Mouse (Mus musculus) spleen, postnatal 14 days (tissue): Measurements from ENCODE around the gene Nrn1l.
A peak's percentile ranks its signal among the peaks of the same experiment; 100 is the strongest.

Experiments
- DNase-seq, 2 experiments: peaks; one replicate each; pipeline ENCODE4 v3.0.0; 2021 to 2022; ENCODE audit warnings: low spot score in 2 of 2

The Nrn1l gene

GRCm38 (mm10) chr8:105893339-105893738 lies at the start of gene Nrn1l:
Gene Nrn1l, plus strand, starts transcription at chr8:105893567.
- DNase-seq, result peak in 1 of 2 experiments; percentile 13

DNA sequence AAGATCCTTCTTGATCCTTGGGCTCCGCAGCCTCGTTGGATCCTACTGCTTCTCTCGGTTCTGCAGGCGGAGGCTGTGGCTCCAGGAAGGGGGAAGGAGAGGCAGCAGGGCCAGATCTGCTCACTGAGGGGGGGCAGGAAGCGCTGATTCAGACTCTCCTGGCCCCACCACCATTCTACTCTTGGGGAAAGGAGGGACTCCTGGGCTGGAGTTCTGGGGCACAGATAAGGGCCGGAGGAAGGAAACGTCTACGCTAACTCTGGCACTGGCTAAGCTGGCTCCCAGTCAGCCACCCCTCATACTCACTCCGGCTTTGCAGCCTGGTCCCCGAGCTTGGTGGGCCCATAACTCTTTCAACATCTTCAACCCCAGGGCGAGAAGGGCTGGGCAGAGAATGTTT lies 46.7 kb upstream of the Nrn1l start:
- DNase-seq, result no peak

GRCm38 (mm10) chr8:105850014-105850413 lies 43.4 kb upstream of the Nrn1l start:
- DNase-seq, result no peak

DNA sequence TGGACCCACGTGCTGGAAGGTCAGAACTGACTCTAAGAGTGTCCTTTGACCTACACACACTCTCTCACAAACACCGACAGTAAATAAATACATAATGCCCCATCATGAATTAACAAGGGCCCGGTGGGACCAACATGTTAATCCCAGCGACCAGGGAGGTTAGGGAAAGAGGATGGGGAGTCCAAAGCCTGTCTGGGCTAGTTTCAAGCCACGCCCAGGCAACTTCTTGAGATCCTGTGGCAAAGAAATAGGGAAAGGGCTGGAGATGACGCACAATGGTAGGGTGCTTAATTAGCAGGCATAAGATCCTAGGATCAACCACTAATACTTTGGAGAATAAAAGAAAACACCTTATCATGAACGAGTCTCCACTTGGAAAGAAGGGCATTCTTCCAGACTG lies 42.8 kb upstream of the Nrn1l start:
- no peak for DNase-seq

DNA sequence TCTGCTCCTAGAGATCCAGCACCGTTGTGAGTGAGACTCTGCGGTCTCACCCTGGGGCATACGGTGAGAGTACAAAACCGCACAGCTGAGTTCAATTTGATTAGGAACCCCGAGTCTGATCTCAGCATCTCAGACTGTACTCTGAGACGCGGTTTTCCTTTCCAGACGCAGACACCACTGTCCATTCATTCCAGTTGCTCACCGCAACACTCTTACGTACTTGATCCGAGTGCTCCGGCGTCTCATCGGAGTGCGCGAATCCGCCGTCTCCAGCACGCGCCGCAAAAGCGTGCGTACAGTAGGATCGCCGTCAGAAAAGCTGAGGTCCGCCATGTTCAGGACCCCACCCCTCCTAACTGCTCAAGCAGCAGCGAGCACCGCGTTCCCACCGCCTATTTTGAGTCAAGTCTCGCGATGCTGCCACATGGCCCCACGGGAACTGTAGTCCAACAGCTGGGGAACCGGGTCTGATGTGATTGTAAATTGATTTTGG lies 41.7 kb upstream of the Nrn1l start:
- peak; percentile 76 to 86 for DNase-seq

DNA sequence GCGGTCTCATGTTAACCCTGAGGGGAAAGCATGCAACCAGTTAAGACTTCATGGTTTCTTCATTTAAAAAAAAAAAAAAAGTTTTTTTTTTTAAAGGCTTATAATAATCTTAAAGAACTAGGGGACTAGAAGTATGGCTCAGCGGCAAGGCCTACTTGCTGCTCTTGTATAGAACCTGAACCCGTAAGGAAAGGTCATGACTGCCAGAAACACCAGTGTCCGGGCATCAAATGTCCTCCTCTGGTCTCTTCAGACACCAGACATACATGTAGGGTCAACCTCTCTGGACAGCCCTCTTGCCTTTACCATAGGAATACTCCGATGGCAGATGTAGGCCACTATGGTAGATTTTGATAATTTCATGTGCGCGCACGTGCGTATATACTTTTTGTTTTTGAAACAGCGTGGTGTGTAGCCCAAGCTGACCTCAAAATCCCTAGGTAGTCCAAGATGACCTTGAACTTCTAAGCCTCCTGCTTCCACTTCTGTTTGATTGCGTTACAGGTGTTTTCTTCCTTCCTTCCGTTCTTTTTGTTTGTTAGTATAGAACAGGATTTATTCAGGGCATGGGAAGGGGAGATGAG lies 41.1 kb upstream of the Nrn1l start:
- DNase-seq, result no peak

DNA sequence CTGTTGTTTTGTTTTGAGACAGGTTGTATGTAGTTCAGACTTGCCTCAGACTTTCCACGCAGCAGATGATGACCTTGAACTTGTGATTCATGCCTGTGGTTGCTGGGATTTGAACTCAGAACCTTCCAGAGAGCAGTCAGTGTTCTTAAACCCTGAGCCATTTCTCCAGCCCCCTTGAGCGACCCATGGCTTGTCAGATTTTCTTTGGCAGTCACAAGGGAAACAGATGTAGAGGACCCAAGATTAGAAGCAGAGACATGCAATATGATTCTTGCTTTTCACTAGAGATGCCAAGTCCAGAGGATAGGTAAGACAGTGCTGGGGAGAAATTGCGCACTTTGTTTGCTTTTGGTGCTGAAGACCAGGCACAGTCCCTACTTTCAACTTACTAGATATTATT lies 40.2 kb upstream of the Nrn1l start, which contains the start of gene Cenpt:
Gene Cenpt (minus strand): TSS at position 101 of the 400 bp plus-strand sequence.
- no peak for DNase-seq

GRCm38 (mm10) chr8:105854303-105854702 lies 39.1 kb upstream of the Nrn1l start:
- no peak for DNase-seq

DNA sequence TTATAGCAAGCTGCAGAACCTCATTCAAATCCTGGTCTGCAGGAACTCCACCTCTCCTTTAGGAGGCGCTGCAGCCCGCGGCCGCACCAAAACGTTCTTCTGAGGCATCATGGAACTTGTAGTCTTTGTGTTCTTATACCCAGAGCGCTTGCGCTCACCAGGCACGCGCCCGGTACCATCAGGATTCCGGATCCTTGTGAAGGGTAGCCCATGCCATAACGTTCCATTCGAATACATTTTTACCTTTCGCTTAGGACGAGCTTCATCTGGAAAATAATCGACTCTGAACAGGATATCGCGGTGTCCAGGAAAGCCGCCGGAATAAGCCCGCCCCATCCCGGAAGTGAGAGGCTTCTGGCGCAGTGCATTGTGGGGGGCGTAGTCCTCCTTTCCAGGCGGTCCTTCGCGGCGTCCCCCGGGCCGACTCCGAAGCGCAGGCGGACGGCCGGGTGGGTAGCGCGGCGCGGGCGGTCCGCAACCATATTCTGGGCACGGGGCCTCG lies 38.6 kb upstream of the Nrn1l start, which contains the start of gene Thap11:
Gene Thap11 (plus strand): TSS at position 418 of the 502 bp plus-strand sequence.
- DNase-seq, result peak; percentile 84 to 92

GRCm38 (mm10) chr8:105855248-105856167 lies 37.9 kb upstream of the Nrn1l start:
- DNase-seq, result peak; percentile 34 to 55

DNA sequence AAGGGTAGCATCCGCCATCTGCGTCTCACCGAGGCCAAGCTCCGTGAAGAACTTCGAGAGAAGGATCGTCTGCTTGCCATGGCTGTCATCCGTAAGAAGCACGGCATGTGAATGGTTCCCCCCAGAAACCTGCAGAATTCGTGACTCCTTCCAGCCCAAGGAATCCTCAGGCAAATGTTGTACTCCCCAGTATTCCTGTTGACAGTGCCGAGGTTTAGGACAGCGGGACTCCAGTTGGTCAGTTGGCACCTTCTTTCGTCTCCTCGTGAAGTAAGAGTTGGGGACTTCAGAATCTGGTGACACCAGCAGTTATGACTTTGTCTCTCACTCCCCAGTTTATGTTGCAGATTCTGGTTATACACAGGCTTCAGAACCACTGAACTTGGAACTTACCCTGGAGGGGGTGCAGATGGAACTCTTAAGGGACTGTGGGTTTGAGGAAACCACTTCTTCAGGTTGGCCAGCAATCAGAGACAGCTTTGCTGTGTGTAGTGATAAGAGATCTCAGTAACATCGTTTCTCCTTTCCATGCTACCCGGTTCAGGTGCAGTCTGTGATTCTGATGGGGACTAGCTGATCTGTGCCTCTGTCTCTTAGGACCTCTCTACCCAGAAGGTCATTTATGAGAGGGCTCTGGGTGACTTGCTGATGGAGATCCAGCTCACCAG lies 37.1 kb upstream of the Nrn1l start:
- no peak for DNase-seq

- no peak for DNase-seq
Observed at GRCm38 (mm10) chr8:105858495-105858894, 34.9 kb upstream of the Nrn1l start.

DNA sequence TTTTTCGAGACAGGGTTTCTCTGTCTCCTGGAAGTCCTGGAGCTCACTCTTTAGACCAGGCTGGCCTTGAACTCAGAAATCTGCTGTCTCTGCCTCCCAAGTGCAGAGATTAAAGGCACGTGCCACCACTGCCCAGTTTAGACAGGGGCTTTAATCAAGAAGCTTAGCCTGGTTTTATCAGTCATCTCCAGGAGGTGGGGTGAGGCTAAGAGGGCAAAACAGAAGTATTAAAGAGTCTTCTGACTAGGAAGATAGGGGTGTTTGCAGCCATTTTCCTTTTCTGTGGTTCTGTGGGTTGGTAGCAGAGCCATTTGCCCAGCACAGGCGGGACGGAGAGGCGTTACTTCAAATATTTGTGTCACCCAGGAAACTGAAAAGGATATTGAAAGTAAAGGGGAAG lies 34.1 kb upstream of the Nrn1l start:
- DNase-seq, result no peak

- peak; percentile 79 to 83 for DNase-seq
Observed at GRCm38 (mm10) chr8:105860143-105860981, 33.0 kb upstream of the Nrn1l start, which contains the start of gene Nutf2. Gene Nutf2, plus strand, starts transcription at chr8:105860580.

DNA sequence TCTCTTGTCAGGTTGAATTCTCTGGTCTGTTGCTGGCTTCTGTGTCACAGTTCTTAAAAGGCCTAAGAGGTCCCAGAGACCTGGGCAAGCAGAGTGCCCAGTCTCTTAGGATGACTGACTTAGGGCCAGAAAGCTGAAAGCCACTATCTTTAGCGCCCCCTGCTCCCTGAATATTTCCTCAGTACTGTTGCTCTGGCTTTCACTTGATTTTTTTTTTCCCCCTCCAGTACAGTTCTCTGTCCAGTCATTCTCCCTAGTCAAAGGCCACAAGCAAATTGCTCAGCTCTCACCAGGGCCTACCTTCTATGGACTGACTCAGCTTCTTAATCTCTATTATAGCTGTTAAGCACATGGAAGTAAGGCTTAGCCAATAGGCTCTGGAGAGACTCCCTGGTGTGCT lies 31.4 kb upstream of the Nrn1l start:
- DNase-seq, result no peak

GRCm38 (mm10) chr8:105866364-105867029 lies 26.9 kb upstream of the Nrn1l start:
- DNase-seq, result no peak

- no peak for DNase-seq
Observed at GRCm38 (mm10) chr8:105874301-105874700, 19.1 kb upstream of the Nrn1l start.

DNA sequence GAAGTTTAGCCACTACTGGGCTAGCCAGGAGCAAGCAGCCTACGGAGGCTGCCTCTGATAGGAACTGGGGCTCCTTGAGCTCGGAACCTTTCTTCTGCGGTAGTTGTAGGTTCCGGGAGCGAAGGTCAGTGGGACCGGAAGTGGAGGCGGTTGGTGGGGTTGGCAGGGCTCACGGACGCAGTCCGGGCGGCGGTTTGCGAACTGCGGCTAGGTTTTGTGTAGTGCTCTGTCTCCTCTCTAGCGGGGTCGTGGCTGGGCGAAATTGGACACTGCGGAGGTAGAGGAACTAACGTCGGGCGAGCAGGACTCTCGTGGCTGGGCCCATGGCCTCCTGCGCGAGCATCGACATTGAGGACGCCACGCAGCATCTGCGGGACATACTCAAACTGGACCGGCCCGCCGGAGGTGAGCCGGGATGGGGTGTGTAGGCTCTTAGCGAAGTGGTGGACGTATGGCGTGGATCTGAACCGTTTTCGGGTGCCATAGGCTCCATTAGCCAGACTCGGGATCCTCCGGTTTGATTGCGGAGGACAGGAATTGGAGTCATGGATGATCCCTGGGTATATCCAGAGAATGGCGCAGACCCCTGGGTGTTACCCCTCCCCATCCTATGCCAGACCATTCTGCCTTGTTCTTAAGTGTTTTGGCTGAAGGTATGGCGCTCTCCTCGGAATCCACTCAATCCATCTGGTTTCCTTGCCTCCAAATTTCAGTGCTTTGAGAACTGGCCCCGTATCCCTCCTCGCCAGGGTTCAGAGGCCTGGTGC lies 12.4 kb upstream of the Nrn1l start, which contains the start of gene Edc4:
Gene Edc4 (plus strand): TSS at position 128 of the 767 bp plus-strand sequence.
- peak; percentile 81 to 90 for DNase-seq

- DNase-seq, result no peak
Observed at GRCm38 (mm10) chr8:105889756-105890465, 3.5 kb upstream of the Nrn1l start.
